Mouse (Mus musculus): ENCODE results near the gene Rras2.

DNA sequence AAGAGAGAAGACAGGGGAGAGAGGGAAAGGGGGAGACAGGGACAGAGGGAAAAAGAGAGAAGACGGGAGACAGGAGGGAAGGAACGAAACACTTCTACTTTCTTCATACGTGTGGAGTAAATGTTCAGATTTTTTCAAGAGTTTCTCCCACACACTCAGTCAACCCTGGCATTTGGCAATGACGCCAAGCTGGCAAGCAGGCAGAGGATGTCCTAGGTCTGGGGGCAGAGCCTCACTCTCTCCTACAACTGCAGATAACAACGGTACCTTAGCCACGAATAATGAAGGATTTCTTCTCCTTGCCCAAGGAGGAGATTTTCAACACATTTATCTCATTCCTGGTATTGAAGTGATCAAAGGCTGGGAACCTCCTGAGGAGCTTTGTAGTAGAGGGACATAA lies 30.2 kb downstream of the Rras2 start:
- TF ChIP-seq CTCF (IDR thresholded peaks at IDR 0.05; ENCODE audit: borderline replicate concordance, control insufficient read depth, extremely low read depth, insufficient read depth, low read length, poor library complexity), result no peak
- no peak for TF ChIP-seq POLR2A (IDR thresholded peaks at IDR 0.05; ENCODE audit: control insufficient read depth, extremely low read depth, insufficient read depth, low read length, poor library complexity)
